In genomic region chrX:9077699-9078098, GRCm38 (mm10) we compare ENCODE assay signal across 11 mouse cellular contexts. TPM values are rescaled to one million over a fixed set of nuclear protein-coding genes. Genes with fewer than 3 reads are reported as not detected.
DNase-seq lines count a peak whose midpoint lies in the region; ATAC-seq lines count a peak whose summit lies in the region.
"Not testable (repeated sequence)": the region's sequence is repeated elsewhere in the genome, so short reads cannot be mapped to it uniquely, and the experiment has no call there.
"Had no signal": no experiment of that assay in that cellular context is flagged by ENCODE, and none has a peak within 500 bp of the region (broad histone marks: within the 10 kb centered on the region; RNA-seq: fewer than 3 reads in every experiment).

No protein-coding gene starts in this region.

- H3K9me3 ChIP-seq in kidney, embryonic 14.5 days (ENCODE audit: control insufficient read depth, low read length): not testable (repeated sequence)

- H3K36me3 ChIP-seq in kidney, embryonic 14.5 days (ENCODE audit: control insufficient read depth, insufficient read depth, low read length): not testable (repeated sequence)

- H3K27me3 ChIP-seq in kidney, embryonic 14.5 days (ENCODE audit: control insufficient read depth, insufficient read depth, low read length): not testable (repeated sequence)

- H3K4me2 ChIP-seq in kidney, embryonic 14.5 days (replicated peaks; ENCODE audit: low read depth, low read length): not testable (repeated sequence)

- H3K4me3 ChIP-seq in kidney, embryonic 14.5 days (ENCODE audit: low read length): not testable (repeated sequence)

- not testable (repeated sequence) for H3K27ac ChIP-seq in kidney, embryonic 14.5 days (ENCODE audit: low read depth, low read length)

- 14% methylated on average over 8 of the region's 10 CpGs for whole genome bisulfite sequencing in kidney, embryonic 14.5 days

- ATAC-seq in granulocyte monocyte progenitor cell, adult 5-6 weeks (replicated peaks; ENCODE audit: poor library complexity, severe bottlenecking): peak; percentile 50
- peak; percentile 66; the same call in 1 of the 2 replicates for ATAC-seq in kidney, embryonic 14.5 days (ENCODE audit: low FRiP score, low TSS enrichment)
- 0 out of 2 replicates have a peak, but pooled peaks have one; percentile 33 for ATAC-seq in megakaryocyte, adult 5-6 weeks (ENCODE audit: poor library complexity, severe bottlenecking)

- peak; percentile 65 for DNase-seq in adrenal gland, postnatal 25 days
- peak; percentile 6 for DNase-seq in embryo, embryonic 10.5 days (ENCODE audit: low spot score)
- peak; percentile 35 to 65 for DNase-seq in left cerebral cortex, adult 9 months (ENCODE audit: low spot score in 2 of 2)
- DNase-seq in right cerebral cortex, postnatal 10 days (ENCODE audit: low spot score in 2 of 2): peak; percentile 71 to 85
- DNase-seq in urinary bladder, postnatal 36 days (ENCODE audit: low spot score in 2 of 2): peak; percentile 10 to 38

- H3K4me1 ChIP-seq in kidney, embryonic 14.5 days (ENCODE audit: control insufficient read depth, insufficient read depth, low read length): not testable (repeated sequence)

- not testable (repeated sequence) for H3K9ac ChIP-seq in kidney, embryonic 14.5 days (ENCODE audit: low read depth, low read length)

RNA-seq across cellular contexts. Expression of gene Fthl17f, which starts 14.9 kb away (rescaled TPM):
- total RNA-seq in adrenal gland, postnatal 25 days (2021): not detected in 2 replicates
- total RNA-seq in granulocyte monocyte progenitor cell, adult 5-6 weeks (2014; fragmentation: Nextera tagmentation): not detected in 2 replicates
- total RNA-seq in granulocyte monocyte progenitor cell, adult 5-6 weeks (2017): not detected in 2 replicates
- not detected in 2 replicates for polyA plus RNA-seq in kidney, embryonic 14.5 days (2014; fragmentation: Nextera tagmentation; extraction: Ambion mirVana)
- not detected in 2 replicates for total RNA-seq in megakaryocyte, adult 5-6 weeks (2015)
- total RNA-seq in megakaryocyte, adult 5-6 weeks (2017): not detected in 2 replicates
- polyA plus RNA-seq: activated CD4-positive, CD25-positive, alpha-beta regulatory T cell, adult 4 months; forebrain, embryonic 12.5 days; intestine, embryonic 14.5 days had no signal

RNA-seq across cellular contexts. Expression of gene 4930402K13Rik, which starts 26.7 kb away (rescaled TPM):
- total RNA-seq in adrenal gland, postnatal 25 days (2021): not detected in 2 replicates
- not detected in 2 replicates for total RNA-seq in granulocyte monocyte progenitor cell, adult 5-6 weeks (2014; fragmentation: Nextera tagmentation)
- total RNA-seq in granulocyte monocyte progenitor cell, adult 5-6 weeks (2017): not detected in 2 replicates
- not detected in 2 replicates for polyA plus RNA-seq in kidney, embryonic 14.5 days (2014; fragmentation: Nextera tagmentation; extraction: Ambion mirVana)
- not detected in 2 replicates for total RNA-seq in megakaryocyte, adult 5-6 weeks (2015)
- not detected in 2 replicates for total RNA-seq in megakaryocyte, adult 5-6 weeks (2017)
- polyA plus RNA-seq: activated CD4-positive, CD25-positive, alpha-beta regulatory T cell, adult 4 months; forebrain, embryonic 12.5 days; intestine, embryonic 14.5 days had no signal

RNA-seq across cellular contexts. Expression of gene Fthl17e, which starts 44.4 kb away (rescaled TPM):
- total RNA-seq in adrenal gland, postnatal 25 days (2021): not detected in 2 replicates
- not detected in 2 replicates for total RNA-seq in granulocyte monocyte progenitor cell, adult 5-6 weeks (2014; fragmentation: Nextera tagmentation)
- not detected in 2 replicates for total RNA-seq in granulocyte monocyte progenitor cell, adult 5-6 weeks (2017)
- polyA plus RNA-seq in kidney, embryonic 14.5 days (2014; fragmentation: Nextera tagmentation; extraction: Ambion mirVana): not detected in 2 replicates
- total RNA-seq in megakaryocyte, adult 5-6 weeks (2015): not detected in 2 replicates
- not detected in 2 replicates for total RNA-seq in megakaryocyte, adult 5-6 weeks (2017)
- polyA plus RNA-seq: activated CD4-positive, CD25-positive, alpha-beta regulatory T cell, adult 4 months; forebrain, embryonic 12.5 days; intestine, embryonic 14.5 days had no signal

Comparison
In these comparisons a context has a peak if more than half of its experiments do, and no peak if none do; other contexts are left out.
1. DNase-seq: peak in every context shown above with its lines; median percentile 78 in right cerebral cortex, postnatal 10 days; 65 in adrenal gland, postnatal 25 days; 50 in left cerebral cortex, adult 9 months; 24 in urinary bladder, postnatal 36 days; 6 in embryo, embryonic 10.5 days.